Mouse (Mus musculus) embryonic facial prominence, embryonic 11.5 days (tissue): Measurements from ENCODE around the gene Asphd2. TPM values are rescaled to one million over a fixed set of nuclear protein-coding genes. Genes with fewer than 3 reads are reported as not detected.

ENCODE experiments used
- ATAC-seq: fragments of 200-750 bp; cut with Nextera tagmentation; replicated peaks from 2 replicates; pipeline ENCODE4 v1.8.0; 2017; ENCODE audit warnings: low read depth; ENCODE audit not compliant: insufficient number of reproducible peaks, low FRiP score, low TSS enrichment
- DNase-seq: peaks from one replicate; pipeline ENCODE4 v3.0.0-alpha.2; 2015; ENCODE audit warnings: low spot score
- H3K27ac ChIP-seq: fragments of 300-500 bp; sonication (generic); replicated peaks from 2 replicates; pipeline ENCODE4 v1.5.1; 2014; ENCODE audit warnings: mild to moderate bottlenecking, low read depth, low read length, control low read depth
- H3K27me3 ChIP-seq: fragments of 300-500 bp; sonication (generic); 2 replicates; pipeline ENCODE4 v1.6.1; 2014; ENCODE audit warnings: mild to moderate bottlenecking, low read length, moderate library complexity, mixed read lengths; ENCODE audit not compliant: control insufficient read depth, insufficient read depth
- H3K36me3 ChIP-seq: fragments of 300-500 bp; sonication (generic); replicated peaks from 2 replicates; pipeline ENCODE4 v1.6.1; 2014; ENCODE audit warnings: low read depth, mild to moderate bottlenecking, low read length, moderate library complexity, mixed read lengths; ENCODE audit not compliant: control insufficient read depth, insufficient read depth
- H3K4me1 ChIP-seq: fragments of 300-500 bp; sonication (generic); 2 replicates; pipeline ENCODE4 v1.6.1; 2014; ENCODE audit warnings: low read length, mixed read lengths; ENCODE audit not compliant: control insufficient read depth, insufficient read depth
- H3K4me2 ChIP-seq: fragments of 300-500 bp; sonication (generic); 2 replicates; pipeline ENCODE4 v1.6.1; 2014; ENCODE audit warnings: low read depth, mild to moderate bottlenecking, control low read depth, low read length, moderate library complexity
- H3K4me3 ChIP-seq: fragments of 300-500 bp; sonication (generic); 2 replicates; pipeline ENCODE4 v1.5.1; 2014; ENCODE audit warnings: low read depth, low read length, control low read depth
- H3K9ac ChIP-seq: fragments of 300-500 bp; sonication (generic); replicated peaks from 2 replicates; pipeline ENCODE4 v1.6.1; 2014; ENCODE audit warnings: mild to moderate bottlenecking, control low read depth, low read length
- H3K9me3 ChIP-seq: fragments of 300-500 bp; sonication (generic); replicated peaks from 2 replicates; pipeline ENCODE4 v1.6.1; 2016; ENCODE audit warnings: mild to moderate bottlenecking, low read length, inconsistent platforms, mixed read lengths; ENCODE audit not compliant: control insufficient read depth
- WGBS: fragments of 180-500 bp; shearing (Covaris S2); extraction: QIAGEN DNeasy Blood & Tissue Kit; methylation state at CpG from one replicate; pipeline ENCODE4 v1.1.7; 2014; 5-methylcytosine and 5-hydroxymethylcytosine counted together
- polyA plus RNA-seq: library from polyadenylated mRNA; unstranded; fragments of >200 nt; fragmentation: Nextera tagmentation; extraction: Ambion mirVana; gene quantifications from 2 replicates; pipeline ENCODE4 v1.2.1, GENCODE M21; 2014

Gene Asphd2
- polyA plus RNA-seq, 1 experiment from 2014 or later, result 31.6 TPM

- 81% methylated on average over 2 of the region's 2 CpGs for WGBS
- Histone ChIP-seq H3K9me3 (no peaks in the 10 kb centered on the region), H3K9ac (no peak overlapping the region), H3K4me1 (no peaks in the 10 kb centered on the region), H3K27ac (no peak overlapping the region), H3K36me3 (no peaks in the 10 kb centered on the region; the same call in 1 of the 2 replicates), H3K4me2 (no peak overlapping the region), H3K27me3 (no peaks in the 10 kb centered on the region), H3K4me3 (no peak overlapping the region)
- DNase-seq (no peak), ATAC-seq (no peak; the same call in 1 of the 2 replicates)
Measured at GRCm38 (mm10) chr5:112385973-112386372, 8.7 kb downstream of the Asphd2 start.

DNA sequence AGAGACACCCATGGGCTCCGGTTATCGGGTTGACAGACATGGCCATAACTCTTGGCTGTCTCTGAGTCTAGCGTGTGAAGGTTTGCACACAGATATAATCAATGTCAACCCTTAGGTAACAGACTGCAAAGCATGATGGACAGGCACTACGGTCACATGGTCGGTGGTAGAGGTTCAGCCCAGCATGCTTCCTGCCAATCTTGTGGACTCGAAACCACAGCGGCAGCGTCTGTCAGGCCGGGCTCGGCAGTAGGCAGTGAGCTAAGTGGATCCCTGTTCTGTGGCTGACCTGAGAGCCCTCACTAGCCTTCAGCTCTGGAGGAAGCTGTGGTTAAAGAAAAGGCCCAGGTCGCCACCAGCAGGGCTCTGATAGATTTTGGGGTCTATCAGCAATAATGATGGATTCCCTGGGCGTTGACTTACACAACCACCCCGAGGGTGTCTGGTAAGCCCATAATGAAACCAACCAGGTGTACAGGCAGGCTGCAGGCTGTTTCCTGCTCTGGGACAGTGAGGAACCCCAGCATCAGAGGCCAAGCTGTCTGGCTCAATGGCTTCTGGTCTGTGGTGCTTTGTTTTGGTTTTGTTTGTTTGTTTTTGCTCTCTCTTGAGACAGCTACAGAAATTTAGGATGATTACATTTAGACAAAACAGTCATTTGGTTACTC, 9.7 kb downstream of the Asphd2 start:
- H3K9me3 ChIP-seq, result no peaks in the 10 kb centered on the region
- H3K4me1 ChIP-seq, result no peaks in the 10 kb centered on the region
- WGBS, result 90% methylated on average over 13 of the region's 13 CpGs
- no peak overlapping the region for H3K27ac ChIP-seq
- H3K27me3 ChIP-seq, result no peaks in the 10 kb centered on the region
- no peak overlapping the region for H3K4me2 ChIP-seq
- no peak overlapping the region for H3K9ac ChIP-seq
- DNase-seq (no peak), ATAC-seq (no peak)
- H3K36me3 ChIP-seq, result no peaks in the 10 kb centered on the region; the same call in 1 of the 2 replicates
- H3K4me3 ChIP-seq, result no peak overlapping the region

- Histone ChIP-seq H3K9ac (no peak overlapping the region), H3K9me3 (no peaks in the 10 kb centered on the region), H3K4me3 (no peak overlapping the region), H3K4me2 (no peak overlapping the region), H3K27ac (no peak overlapping the region; the same call in 1 of the 2 replicates), H3K4me1 (no peaks in the 10 kb centered on the region), H3K36me3 (peaks cover 2% of the 10 kb centered on the region), H3K27me3 (no peaks in the 10 kb centered on the region)
- WGBS, result 68% methylated on average over 16 of the region's 17 CpGs
- DNase-seq (no peak), ATAC-seq (no peak)
Measured at GRCm38 (mm10) chr5:112382641-112383330, 11.9 kb downstream of the Asphd2 start.

DNA sequence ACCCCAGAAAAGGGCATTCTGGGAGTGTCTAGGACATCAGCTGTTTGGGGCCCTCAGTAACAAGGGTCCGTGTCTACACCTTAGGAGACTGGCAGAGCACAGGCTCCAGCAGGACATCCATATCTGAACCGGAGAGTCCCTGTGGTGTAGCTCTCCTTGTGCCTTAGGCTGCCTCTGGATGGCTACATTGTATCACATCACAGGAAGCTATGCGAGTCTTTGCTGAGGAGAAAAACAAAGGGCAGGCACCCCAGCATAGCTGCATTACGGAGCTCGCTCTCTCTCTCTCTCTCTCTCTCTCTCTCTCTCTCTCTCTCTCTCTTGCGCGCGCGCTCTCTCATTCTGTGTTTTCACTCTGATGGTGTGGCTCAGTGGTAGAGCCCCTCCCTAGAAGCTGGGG, 12.6 kb downstream of the Asphd2 start:
- WGBS, result 72% methylated on average over 8 of the region's 9 CpGs
- Histone ChIP-seq H3K4me1 (no peaks in the 10 kb centered on the region), H3K9me3 (no peaks in the 10 kb centered on the region), H3K27ac (no peak overlapping the region), H3K4me2 (no peak overlapping the region), H3K27me3 (no peaks in the 10 kb centered on the region), H3K36me3 (peaks cover 2% of the 10 kb centered on the region), H3K4me3 (no peak overlapping the region), H3K9ac (no peak overlapping the region)
- ATAC-seq (no peak; the same call in 1 of the 2 replicates), DNase-seq (no peak)

- no peak overlapping the region for H3K9ac ChIP-seq
- ATAC-seq (no peak), DNase-seq (no peak)
- H3K4me3 ChIP-seq, result no peak overlapping the region
- no peak overlapping the region for H3K27ac ChIP-seq
- no peak overlapping the region for H3K4me2 ChIP-seq
- 83% methylated on average over 11 of the region's 11 CpGs for WGBS
- H3K4me1 ChIP-seq, result no peaks in the 10 kb centered on the region
- H3K36me3 ChIP-seq, result peaks cover 2% of the 10 kb centered on the region
- H3K27me3 ChIP-seq, result no peaks in the 10 kb centered on the region
- no peaks in the 10 kb centered on the region for H3K9me3 ChIP-seq
Measured at GRCm38 (mm10) chr5:112381154-112381553, 13.5 kb downstream of the Asphd2 start.

DNA sequence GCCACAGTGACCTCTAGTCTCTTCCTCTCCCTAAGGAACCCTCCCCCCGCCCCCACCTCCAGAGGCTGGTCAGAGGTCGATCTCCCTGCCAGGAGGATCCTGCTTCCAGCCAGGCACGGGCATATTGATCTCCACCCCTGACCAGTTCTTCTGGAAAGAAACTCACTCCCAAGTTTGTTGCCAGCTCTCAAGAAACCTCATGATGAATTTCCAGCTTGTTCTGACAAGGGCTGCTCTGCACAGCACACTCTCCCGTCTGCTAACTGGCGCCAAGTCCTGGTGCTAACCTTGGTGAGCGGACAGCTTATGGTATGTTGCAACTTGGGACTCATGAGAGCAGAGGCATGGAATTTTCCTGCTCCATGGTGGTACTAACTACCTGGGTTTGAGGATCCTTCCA, 15.9 kb downstream of the Asphd2 start:
- Histone ChIP-seq H3K4me2 (no peak overlapping the region), H3K4me1 (no peaks in the 10 kb centered on the region), H3K36me3 (peaks cover 7% of the 10 kb centered on the region), H3K9me3 (no peaks in the 10 kb centered on the region), H3K27me3 (no peaks in the 10 kb centered on the region), H3K9ac (no peak overlapping the region), H3K4me3 (no peak overlapping the region), H3K27ac (no peak overlapping the region)
- ATAC-seq (no peak), DNase-seq (no peak)
- WGBS, result 80% methylated on average over 6 of the region's 6 CpGs

DNA sequence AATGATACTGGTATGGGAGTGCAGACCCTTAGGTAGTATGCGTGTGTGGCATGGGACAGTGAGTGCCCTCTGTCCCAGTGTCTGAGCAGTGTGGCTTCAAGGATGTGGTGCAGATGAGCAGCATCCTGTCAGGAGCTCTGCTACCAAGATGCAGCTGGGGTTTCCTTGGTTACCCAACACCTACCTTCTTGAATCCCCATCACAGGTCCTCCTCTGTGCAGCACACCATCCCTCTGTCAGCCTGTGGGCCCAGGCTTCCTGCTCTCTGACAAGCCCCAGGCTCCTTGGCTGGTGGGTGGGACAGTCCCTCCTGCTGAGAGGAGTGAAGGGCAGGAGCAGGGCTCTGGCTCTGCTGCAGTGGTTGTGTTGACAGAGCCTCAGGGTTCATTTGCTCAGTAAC, 17.3 kb downstream of the Asphd2 start:
- ATAC-seq, result no peak

DNA sequence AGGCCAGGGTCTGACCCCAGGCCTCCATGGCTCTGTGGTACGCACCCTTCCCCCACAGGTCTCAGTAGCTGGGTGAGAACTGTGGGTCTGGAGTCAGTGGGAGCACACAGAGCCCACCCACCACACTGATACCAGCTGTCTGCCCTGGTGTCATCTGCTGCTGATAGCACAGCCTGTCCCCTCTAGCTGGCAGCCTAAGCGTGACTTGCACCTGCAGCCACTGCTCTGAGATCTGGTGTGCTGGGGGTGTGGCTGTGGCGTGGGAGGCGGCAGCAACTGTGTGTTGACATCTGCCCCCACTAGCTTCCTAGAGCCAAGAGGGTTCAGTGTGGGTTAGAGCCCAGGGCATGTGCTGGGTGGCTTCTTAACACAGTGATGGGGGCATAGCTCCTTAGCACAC, 18.6 kb downstream of the Asphd2 start:
- Histone ChIP-seq H3K9me3 (no peaks in the 10 kb centered on the region), H3K9ac (no peak overlapping the region), H3K36me3 (peaks cover 7% of the 10 kb centered on the region), H3K27ac (no peak overlapping the region), H3K4me1 (no peaks in the 10 kb centered on the region), H3K27me3 (no peaks in the 10 kb centered on the region), H3K4me3 (no peak overlapping the region), H3K4me2 (no peak overlapping the region)
- no peak for ATAC-seq
- 87% methylated on average over 4 of the region's 4 CpGs for WGBS
- DNase-seq, result no peak

More for the DNA sequence above, 17.3 kb downstream of the Asphd2 start:
- Histone ChIP-seq H3K4me1 (no peaks in the 10 kb centered on the region), H3K4me3 (no peak overlapping the region), H3K4me2 (no peak overlapping the region), H3K9ac (no peak overlapping the region), H3K9me3 (no peaks in the 10 kb centered on the region), H3K27ac (no peak overlapping the region), H3K27me3 (no peaks in the 10 kb centered on the region), H3K36me3 (peaks cover 7% of the 10 kb centered on the region)
- WGBS, result 96% methylated on average over 1 of the region's 1 CpGs
- DNase-seq, result no peak
